Mouse (Mus musculus) liver, postnatal 0 days (tissue): Measurements from ENCODE around the gene Inpp4b.

Experiments
- CTCF ChIP-seq: sonication (generic); IDR thresholded peaks from 2 replicates; pipeline ENCODE4 v1.5.1; 2016; ENCODE audit warnings: antibody characterized with exemption, low read depth
- EP300 ChIP-seq: IDR thresholded peaks from 2 replicates; pipeline ENCODE4 v1.6.1; 2016; ENCODE audit warnings: antibody characterized with exemption, low read depth, mild to moderate bottlenecking

GRCm38 (mm10) chr8:81538310-81538709 is 196.0 kb downstream of the Inpp4b start:
- TF ChIP-seq CTCF (no peak), EP300 (no peak)
